Mouse (Mus musculus) left cerebral cortex, adult 2 months (tissue): ENCODE data around the gene Hmgcll1. TPM values are rescaled to one million over a fixed set of nuclear protein-coding genes. Genes with fewer than 3 reads are reported as not detected.
"Not testable (repeated sequence)": the region's sequence is repeated elsewhere in the genome, so short reads cannot be mapped to it uniquely, and the experiment has no call there.

Experiments
- DNase-seq, 2 experiments: peaks; one replicate each; pipeline ENCODE4 v3.0.0; 2021 to 2022; ENCODE audit warnings: low spot score in 2 of 2, mixed read lengths in 1 of 2; ENCODE audit errors: extremely low spot score in 1 of 2
- H3K27ac ChIP-seq: fragments of 200-600 bp; 2 replicates; pipeline ENCODE4 v1.8.1; 2022
- H3K4me3 ChIP-seq: fragments of 200-600 bp; 2 replicates; pipeline ENCODE4 v1.8.1; 2022
- CTCF ChIP-seq: fragments of 200-600 bp; IDR thresholded peaks from 2 replicates; pipeline ENCODE4 v1.8.1; 2022; ENCODE audit warnings: antibody characterized with exemption, mild to moderate bottlenecking, moderate library complexity
- intact Hi-C: fragments of 180-260 bp; cut with DNase I; formaldehyde crosslinking; loops from one replicate; pipeline ENCODE4 v1.15.1; 2025
- total RNA-seq, 2 experiments: library from RNA; stranded (reverse); gene quantifications; 2 replicates each; pipeline ENCODE4 v1.2.3; 2021

The Hmgcll1 gene
- total RNA-seq, 2 experiments from 2014 or later, result 16.7 to 17.0 TPM

- intact Hi-C loops, result no loop called here
- TF ChIP-seq CTCF, result no peak
- DNase-seq, result no peak
- Histone ChIP-seq H3K4me3 (no peak overlapping the region), H3K27ac (no peak overlapping the region)
These were observed 76.9 kb downstream of the Hmgcll1 start for GRCm38 (mm10) chr9:76091561-76091960.

- intact Hi-C loops, result no loop called here
- no peak overlapping the region for H3K4me3 ChIP-seq
- TF ChIP-seq CTCF, result no peak
- no peak overlapping the region for H3K27ac ChIP-seq
- no peak for DNase-seq
These were observed 82.6 kb downstream of the Hmgcll1 start for GRCm38 (mm10) chr9:76097221-76097620.

DNA sequence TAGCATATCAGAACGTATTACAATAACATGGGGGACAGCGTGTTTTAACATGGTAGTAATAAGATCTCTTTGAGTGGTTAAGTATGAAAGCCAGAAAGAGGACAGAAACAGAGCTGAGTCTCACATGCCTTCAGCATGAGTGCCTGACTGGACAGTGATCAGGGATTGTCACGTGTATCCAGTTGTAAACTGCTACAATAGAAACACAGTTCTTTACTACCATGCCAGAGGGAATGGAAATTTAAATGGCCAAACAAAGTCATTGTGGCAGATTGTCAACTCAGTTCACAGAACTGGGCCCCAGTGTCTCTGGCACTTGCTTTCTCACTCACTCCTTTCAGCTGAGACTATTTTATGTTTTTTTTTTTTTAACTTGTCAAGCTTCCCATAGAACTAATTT, 85.3 kb downstream of the Hmgcll1 start:
- Histone ChIP-seq H3K27ac (no peak overlapping the region), H3K4me3 (no peak overlapping the region)
- no peak for TF ChIP-seq CTCF
- no peak for DNase-seq
- intact Hi-C loops, result no loop called here

DNA sequence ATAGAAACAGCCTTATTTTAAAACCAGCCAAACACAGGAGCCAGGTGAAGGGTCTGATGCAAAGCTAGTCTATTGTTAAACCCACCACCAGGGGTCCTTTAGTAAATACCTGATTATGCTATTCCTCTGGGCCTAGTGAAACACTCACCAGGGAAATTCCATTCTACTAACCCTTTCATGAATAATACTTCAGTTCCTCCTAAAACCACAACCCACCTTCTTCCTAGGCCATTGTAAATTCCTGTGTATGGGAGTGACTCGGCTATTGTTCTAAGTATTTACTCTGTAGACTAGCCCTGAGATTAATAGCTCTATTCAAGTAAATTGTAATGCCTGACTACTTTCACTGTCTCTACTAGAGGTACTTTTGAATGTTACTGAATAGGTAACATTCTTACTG, 89.8 kb downstream of the Hmgcll1 start:
- TF ChIP-seq CTCF, result peak; percentile 1; the same call in 1 of the 2 replicates
- H3K27ac ChIP-seq, intact Hi-C loops, H3K4me3 ChIP-seq, DNase-seq: not testable (repeated sequence)

DNA sequence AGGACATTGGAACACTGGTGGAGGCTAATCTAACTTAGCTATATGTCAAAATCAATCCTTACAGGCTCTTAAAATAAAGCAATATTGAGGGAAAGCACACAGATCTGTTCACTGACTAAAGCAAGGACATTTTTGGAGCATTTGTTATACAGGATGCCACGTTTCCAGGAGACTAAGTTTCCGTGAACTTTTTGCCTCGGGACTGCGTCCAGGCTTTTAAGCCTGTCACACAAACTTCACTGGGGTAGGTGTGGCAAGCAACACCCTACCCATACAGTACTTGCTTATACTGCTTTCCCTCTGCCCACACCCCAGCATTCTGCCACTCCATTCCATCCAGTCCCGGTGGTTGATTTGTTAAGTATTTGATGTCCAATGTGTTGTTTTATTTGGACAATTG, 90.2 kb downstream of the Hmgcll1 start:
- DNase-seq, result no peak
- TF ChIP-seq CTCF, result no peak
- intact Hi-C loops, result no loop called here
- H3K4me3 ChIP-seq, result no peak overlapping the region
- no peak overlapping the region for H3K27ac ChIP-seq

DNA sequence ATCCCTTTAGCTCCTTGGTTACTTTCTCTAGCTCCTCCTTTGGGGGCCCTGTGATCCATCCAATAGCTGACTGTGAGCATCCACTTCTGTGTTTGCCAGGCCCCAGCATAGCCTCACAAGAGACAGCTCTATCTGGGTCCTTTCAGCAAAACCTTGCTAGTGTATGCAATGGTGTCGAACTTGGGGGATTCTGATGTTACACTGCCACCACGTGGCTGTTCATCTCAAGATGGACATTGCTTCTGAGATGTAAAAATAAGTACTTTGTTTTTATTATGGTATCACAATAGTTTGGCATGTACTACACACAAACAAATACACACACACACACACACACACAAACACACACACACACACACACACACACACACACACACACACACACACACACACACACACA, 108.2 kb downstream of the Hmgcll1 start:
- intact Hi-C loops, H3K27ac ChIP-seq: not testable (repeated sequence)

GRCm38 (mm10) chr9:76124249-76124648, 109.6 kb downstream of the Hmgcll1 start:
- no peak for TF ChIP-seq CTCF
- intact Hi-C loops, result loop anchor here (1.0 kb wide), 1 partner anchor 362 kb away; no protein-coding TSS in a partner anchor
- no peak overlapping the region for H3K4me3 ChIP-seq
- DNase-seq, result no peak
- no peak overlapping the region for H3K27ac ChIP-seq

More for the DNA sequence above, 108.2 kb downstream of the Hmgcll1 start:
- peak; percentile 55 for TF ChIP-seq CTCF
- not testable (repeated sequence) for H3K4me3 ChIP-seq
- peak; percentile 47 to 56 for DNase-seq

DNA sequence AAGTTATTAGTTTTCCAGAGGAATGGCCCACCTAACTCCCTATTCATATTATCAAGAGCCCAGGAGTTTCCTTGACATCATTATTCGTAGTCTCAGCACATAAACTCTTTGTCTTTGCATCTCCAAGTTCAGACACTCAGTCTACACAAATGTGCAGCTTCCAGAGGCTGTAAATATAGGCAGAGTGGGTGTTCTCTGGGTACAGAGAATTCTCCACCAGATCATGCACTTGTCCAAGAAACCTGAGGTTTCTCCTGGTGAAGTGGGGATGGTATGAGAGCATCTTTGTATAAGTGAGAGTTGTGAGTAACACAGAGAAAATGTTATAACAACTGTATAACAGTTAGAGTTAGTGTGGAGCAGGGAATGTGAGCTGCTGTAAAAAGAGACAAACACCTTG, 114.7 kb downstream of the Hmgcll1 start:
- no peak for TF ChIP-seq CTCF
- intact Hi-C loops, result loop anchor here (5.0 kb wide), 1 partner anchor 108 kb away; no protein-coding TSS in a partner anchor
- no peak for DNase-seq

GRCm38 (mm10) chr9:76134042-76134441, 119.4 kb downstream of the Hmgcll1 start:
- intact Hi-C loops, result no loop called here
- no peak for DNase-seq
- Histone ChIP-seq H3K4me3 (no peak overlapping the region), H3K27ac (no peak overlapping the region)
- TF ChIP-seq CTCF, result no peak

More for the DNA sequence above, 114.7 kb downstream of the Hmgcll1 start:
- Histone ChIP-seq H3K4me3 (no peak overlapping the region), H3K27ac (no peak overlapping the region)

DNA sequence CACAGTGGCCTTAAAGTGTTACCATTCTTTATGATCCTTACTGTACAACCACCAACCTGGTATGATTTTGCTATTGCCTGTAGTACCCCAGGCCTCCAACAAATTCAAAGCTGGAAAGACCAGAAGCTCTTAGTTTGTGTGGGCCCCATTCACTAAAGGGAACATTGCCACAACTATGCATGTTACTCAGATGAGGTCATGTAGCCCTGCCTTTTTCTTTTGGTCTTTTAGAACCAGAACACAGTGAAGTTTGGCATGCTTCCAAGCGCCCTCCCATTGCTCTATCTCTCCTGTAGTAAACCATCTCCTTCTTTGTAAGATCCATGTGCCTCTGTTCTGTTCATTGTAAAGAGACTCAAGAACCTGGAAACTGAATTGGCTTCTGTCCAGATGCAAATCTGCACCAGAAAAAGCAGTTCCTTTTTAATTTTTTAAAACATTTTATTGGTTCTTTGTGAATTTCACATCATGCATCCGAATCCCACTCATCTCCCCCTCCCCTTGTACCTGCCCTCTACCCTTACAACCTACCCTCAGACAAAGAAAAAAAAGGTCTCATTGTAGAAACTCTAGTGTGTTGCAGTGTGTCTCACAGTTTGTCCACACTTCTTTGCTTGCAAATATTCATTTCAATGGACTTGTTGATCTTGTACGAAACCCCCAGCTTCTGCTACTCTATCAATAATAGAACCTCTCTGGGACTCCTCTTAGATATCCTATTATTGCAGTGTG, 123.9 kb downstream of the Hmgcll1 start:
- no peak for TF ChIP-seq CTCF
- H3K27ac ChIP-seq, result no peak overlapping the region
- no peak overlapping the region for H3K4me3 ChIP-seq
- intact Hi-C loops, result loop anchor here (5.0 kb wide), 1 partner anchor 94 kb away; no protein-coding TSS in a partner anchor
- DNase-seq, result no peak

DNA sequence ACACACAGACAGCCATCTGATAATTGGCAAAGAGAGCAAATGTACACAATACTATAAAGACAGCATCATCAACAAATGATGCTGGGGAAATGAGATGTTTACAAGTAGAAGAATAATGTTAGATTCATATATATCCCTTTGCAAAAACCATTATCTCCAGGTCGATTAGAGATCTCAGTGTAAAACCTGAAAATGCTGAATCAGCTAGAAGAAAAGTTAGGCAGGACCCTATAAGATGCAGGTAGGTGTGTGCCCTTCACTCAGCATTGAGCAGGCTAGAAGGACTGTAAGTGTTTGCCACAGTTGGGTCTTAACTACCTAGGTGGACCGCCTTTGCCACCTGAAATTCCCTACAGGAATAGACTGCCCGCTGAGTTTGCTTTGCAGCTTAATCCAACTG, 130.9 kb downstream of the Hmgcll1 start:
- H3K27ac ChIP-seq, result no peak overlapping the region
- H3K4me3 ChIP-seq, result no peak overlapping the region
- no peak for TF ChIP-seq CTCF
- DNase-seq, result no peak
- intact Hi-C loops, result no loop called here

GRCm38 (mm10) chr9:76162446-76162845, 147.8 kb downstream of the Hmgcll1 start:
- Histone ChIP-seq H3K4me3 (no peak overlapping the region), H3K27ac (no peak overlapping the region)
- DNase-seq, result no peak
- TF ChIP-seq CTCF, result no peak
- intact Hi-C loops, result no loop called here

DNA sequence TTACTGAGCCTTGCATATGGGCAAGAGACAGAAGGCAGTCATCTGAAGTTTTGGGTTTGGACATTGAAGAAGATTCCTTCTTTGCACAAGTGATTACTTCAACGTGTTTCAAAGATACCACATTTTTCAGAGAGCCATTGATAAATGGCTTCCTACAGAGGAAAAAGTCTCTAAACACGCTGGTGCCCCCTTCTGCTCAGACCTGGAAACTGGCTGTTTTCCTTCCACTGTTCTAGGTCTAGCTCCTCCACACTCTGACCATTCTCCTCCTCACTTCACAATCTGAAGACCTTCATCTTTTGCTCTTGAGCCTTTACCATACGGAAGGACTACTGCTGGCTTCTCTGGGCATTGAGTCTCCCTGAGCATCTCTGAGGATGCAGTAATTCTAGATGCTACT, 153.7 kb downstream of the Hmgcll1 start:
- no peak overlapping the region for H3K4me3 ChIP-seq
- no peak overlapping the region for H3K27ac ChIP-seq
- intact Hi-C loops, result no loop called here
- peak in 1 of 2 experiments; percentile 18 for DNase-seq
- TF ChIP-seq CTCF, result peak; percentile 47
